Mouse (Mus musculus) CD4-positive, CD25-positive, alpha-beta regulatory T cell, adult 2 months (primary cell): ENCODE measurements at regions not wholly inside any gene's neighbourhood (a gene's known extent, or its start where the extent isn't known, plus 50 kb on each side); places are given as distances from the start of the nearest gene placed in this dataset.

Experiments
- DNase-seq: peaks from one replicate; pipeline ENCODE4 v3.0.0-alpha.2; 2012; ENCODE audit warnings: low read depth, low spot score

GRCm38 (mm10) chr2:133221762-133222556, 276.3 kb upstream of the Fermt1 start:
- DNase-seq: no peak

DNA sequence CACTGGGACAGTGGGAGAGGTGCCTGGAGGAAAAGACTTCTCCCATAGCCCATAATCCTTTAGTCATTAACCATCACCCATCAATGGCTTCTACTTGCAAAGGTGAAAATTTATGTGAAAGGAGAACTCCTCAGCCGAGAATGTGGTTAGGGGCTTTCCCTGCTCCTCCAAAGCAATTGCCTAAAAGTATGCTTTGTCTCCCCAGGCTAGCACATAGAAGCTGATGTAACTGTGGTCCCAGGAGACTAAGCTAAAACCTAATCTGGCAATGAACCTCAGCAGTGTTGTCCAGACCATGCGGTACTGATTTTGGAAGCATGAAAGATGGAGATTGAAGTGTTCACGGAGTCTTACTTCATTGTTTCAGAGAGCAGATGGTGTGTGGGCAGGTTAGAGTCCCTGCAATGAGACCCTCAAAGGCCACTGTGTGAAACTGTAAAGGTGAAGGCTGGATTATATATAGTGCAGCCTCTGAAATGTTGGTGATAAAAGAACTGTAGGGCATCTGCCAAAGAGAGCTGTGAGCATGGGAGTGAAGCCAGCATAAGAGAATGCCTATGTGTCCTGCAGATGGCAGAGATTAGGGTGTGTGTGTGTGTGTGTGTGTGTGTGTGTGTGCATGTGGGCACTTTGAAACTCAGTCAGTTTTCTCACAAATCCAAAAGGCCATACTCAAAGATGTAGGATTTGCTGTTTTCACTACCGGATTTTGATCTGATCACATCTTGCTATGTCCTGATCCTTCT, 289.6 kb upstream of the Fermt1 start:
- DNase-seq: no peak

GRCm38 (mm10) chr2:133252131-133252530, 299.8 kb upstream of the Bmp2 start:
- no peak for DNase-seq

GRCm38 (mm10) chr2:133274424-133274823, 277.5 kb upstream of the Bmp2 start:
- no peak for DNase-seq

DNA sequence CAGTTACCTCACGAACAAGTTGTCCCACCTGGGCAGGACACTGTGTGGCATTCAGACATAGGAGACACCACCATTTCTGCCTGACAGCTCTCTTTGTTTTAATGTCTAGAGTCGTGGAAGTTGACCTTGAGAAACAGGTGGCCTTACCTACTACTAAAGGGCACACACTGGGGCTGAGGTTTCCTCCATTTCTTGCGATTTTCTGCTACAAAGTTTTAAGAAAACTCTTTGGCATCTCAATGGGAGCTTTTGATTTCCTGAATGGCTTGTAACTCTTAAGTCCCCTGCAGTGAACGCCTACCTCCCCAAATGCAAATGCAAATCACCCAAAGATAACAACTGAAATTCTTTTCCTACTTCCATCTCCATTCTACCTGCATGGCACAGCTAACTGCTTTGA, 273.4 kb upstream of the Bmp2 start:
- no peak for DNase-seq

DNA sequence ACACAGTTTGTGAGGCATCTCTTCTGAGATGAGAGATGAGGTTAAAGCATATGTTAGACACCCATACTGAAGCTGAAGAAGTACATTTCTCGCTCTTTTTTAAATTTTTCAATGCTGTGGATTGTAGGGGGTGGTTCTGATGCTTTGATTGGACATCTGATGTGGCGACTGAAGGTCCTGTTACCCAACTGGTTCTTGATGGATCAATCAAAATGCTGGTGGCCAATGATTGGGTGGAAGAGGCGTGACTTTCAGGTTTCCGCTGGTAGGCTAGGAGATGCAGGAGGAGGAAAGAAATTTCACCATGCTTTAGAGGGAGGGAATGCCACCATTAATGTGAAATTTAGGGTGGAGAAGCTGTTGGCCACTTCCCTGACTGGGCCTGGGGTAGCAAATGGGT, 272.7 kb upstream of the Bmp2 start:
- no peak for DNase-seq

- no peak for DNase-seq
These were observed 269.3 kb upstream of the Bmp2 start for GRCm38 (mm10) chr2:133282692-133283091.

GRCm38 (mm10) chr2:133283709-133284108, 268.2 kb upstream of the Bmp2 start:
- DNase-seq: no peak

DNA sequence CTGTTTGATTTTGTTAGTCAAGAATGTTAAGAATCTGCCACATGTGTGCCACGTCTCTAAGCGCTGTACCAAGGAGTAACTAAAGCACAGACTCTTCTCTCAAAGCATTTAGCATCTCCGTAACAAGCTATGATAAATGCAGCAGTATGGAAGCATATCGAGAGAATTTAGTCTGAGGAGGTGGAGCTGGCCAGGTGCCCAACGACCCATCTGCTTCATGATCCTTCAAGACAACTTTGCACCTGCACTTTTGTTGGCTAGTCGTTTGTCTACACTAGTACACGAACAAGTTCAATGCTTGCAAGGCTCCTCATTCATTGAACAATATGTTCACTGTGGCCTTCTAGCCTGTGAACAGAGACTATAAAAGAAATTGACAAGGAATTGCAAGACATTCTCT, 257.8 kb upstream of the Bmp2 start:
- DNase-seq: no peak

DNA sequence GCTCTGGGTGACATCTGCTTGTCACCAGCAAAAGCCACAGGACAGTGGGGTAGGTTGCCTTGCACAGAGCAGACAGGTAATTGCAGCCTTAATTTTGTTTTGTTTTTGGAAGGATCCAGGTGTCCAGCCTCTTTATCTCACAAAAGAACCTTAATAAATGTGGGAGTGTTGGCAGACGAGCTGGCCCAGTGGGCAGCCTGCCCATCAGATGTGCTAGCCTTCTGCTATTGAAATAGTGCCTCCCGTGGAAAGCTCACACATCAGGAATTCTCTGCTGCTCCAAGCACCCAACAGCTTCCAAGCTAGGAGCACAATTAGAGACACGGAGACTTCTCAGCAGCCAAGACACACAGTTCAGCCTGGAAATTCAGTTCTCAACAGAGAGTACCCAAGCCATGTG, 246.0 kb upstream of the Bmp2 start:
- no peak for DNase-seq

- no peak for DNase-seq
These were observed 241.0 kb upstream of the Bmp2 start for GRCm38 (mm10) chr2:133311001-133311400.

GRCm38 (mm10) chr2:133326290-133327050, 225.5 kb upstream of the Bmp2 start:
- no peak for DNase-seq

DNA sequence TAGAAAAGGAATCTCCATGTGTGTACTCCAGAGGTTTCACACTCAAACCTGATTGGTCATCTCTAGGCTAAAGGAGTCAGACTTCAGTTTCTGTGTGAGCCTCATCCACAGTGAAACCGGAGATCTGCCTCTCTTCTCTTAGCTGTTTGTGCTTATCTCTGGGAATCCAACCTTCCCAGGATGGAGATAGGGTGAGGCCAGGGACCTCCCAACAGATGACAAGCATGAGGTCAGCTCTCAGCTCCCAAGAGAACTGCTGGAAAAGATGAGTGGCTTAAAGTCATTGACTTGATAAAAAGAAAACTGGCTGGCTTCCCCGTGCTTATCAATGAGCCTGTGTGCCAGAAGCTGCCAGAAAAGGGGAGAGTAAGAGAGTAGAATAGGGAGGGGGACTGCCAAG, 224.3 kb upstream of the Bmp2 start:
- no peak for DNase-seq

DNA sequence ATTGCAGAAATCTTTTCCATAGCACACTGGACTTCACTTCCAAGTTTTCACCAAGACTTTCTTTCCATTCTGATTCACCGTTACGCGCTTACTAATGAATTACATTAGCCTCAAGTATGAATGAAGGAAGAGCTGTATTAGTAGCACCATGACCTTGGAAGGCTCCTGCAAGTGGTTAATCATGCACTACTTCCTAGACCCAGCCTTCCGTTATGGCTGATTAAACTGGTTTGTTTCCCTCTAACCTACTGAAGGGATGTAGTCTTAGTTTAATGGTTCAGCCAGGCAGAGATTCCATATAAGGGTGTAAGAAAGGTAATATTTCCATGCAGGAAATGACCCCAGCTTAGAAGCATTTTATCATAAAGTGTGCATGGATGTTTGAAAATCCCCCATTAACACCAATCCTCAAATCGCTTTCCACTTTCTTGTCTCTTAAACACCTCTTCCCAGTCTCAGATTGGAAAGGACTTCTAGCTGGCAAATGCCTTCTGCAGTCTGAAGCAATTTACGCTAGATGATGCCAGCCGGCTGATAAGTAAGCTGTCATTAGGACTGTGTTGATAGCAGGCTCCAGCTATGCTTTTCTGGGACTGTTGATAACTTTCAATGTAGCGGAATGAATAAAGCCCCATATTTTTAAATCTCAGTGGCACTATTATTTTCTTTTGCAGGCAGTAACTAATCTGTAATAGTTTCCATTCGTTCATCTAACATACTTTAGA, 215.6 kb upstream of the Bmp2 start:
- DNase-seq: no peak

- no peak for DNase-seq
These were observed 213.8 kb upstream of the Bmp2 start for GRCm38 (mm10) chr2:133338150-133338549.

GRCm38 (mm10) chr2:133341352-133341751, 210.6 kb upstream of the Bmp2 start:
- DNase-seq: no peak

GRCm38 (mm10) chr2:133345964-133346788, 205.8 kb upstream of the Bmp2 start:
- DNase-seq: no peak

DNA sequence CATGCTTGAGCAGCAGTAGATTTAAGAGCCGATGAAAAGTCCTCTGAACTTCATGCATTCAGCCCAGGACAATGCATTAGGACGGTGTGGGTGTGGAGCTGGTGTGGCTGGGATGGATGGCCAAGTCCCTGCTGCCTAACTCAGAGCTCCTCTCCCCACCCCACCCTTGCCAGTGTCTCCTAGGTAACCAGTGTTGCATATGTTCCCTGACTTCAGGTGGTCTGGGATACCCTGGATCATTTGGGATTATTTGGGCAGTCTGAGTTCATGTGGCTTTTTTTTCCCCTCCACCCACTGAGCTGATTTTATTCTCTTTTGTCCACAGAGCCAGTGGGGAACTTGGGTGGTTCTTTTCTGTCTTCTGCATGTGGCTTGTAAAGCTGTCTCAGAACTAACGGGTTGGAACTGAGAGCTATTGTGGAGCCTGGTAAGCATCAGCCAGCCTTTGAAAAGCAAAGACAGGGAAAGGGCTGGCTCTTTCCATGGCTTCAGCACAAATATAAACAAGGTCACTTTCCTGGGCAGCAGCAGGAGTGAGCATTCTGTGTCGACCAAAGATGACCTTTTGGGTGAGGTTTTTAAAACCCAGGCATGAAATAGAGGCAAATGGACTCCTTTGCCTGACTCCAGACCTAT, 205.1 kb upstream of the Bmp2 start:
- DNase-seq: no peak

DNA sequence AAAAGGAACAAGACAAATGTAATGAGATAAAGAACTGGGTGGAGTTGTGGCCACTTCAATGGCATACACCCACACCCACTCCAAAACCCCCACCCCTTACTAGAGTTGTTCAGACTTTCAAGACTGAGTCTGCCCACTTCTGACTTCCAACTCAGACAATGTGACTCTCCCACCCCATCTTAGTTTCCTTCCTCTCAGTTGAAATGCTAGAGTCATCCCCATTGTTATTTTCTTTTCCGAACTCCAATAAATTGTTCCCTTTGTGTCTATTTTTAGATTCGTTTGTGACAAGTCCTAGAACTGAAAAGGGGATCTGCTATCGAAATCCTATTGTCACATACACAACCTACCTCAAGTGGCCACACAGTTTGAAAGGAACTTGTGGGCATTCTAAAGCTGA, 200.7 kb upstream of the Bmp2 start:
- no peak for DNase-seq

GRCm38 (mm10) chr2:133352800-133353199, 199.2 kb upstream of the Bmp2 start:
- DNase-seq: no peak
